In the genomic region with DNA sequence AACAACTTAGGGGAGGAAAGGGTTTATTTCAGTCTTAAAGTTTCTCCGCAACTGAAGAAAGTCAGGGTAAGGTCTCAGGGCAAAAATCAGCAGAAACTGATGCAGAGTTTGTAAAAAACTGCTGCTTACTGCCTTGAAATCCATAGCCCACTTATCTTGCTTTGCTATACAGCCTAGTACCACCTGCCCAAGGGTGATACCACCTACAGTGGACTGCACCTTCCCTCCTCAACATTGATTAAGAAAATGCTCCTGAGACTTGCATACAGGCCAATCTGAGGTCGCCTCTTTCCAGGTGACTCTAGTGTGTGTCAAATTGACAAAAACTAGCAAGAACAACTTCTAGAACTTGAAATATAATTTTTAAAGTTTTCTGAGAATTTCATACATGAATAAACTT, we compare ENCODE assay signal across 17 mouse cellular contexts. TPM values are rescaled to one million over a fixed set of nuclear protein-coding genes. Genes with fewer than 3 reads are reported as not detected.
"Had no signal": no experiment of that assay in that cellular context is flagged by ENCODE, and none has a peak within 500 bp of the region (broad histone marks: within the 10 kb centered on the region; RNA-seq: fewer than 3 reads in every experiment).

No protein-coding gene starts in this region.

- H3K27ac ChIP-seq: liver, embryonic 14.5 days; lung, embryonic 15.5 days; macrophage; midbrain, embryonic 13.5 days; midbrain, embryonic 15.5 days; neural tube, embryonic 12.5 days had no signal

- H3K27me3 ChIP-seq: lung, embryonic 15.5 days; megakaryocyte, embryonic 14.5 days; midbrain, embryonic 13.5 days; midbrain, embryonic 15.5 days; neural tube, embryonic 12.5 days had no signal

- H3K4me3 ChIP-seq: lung, embryonic 15.5 days; megakaryocyte, embryonic 14.5 days; midbrain, embryonic 13.5 days; midbrain, embryonic 15.5 days; neural tube, embryonic 12.5 days had no signal

- ATAC-seq: lung, postnatal 0 days; midbrain, embryonic 13.5 days; midbrain, embryonic 15.5 days had no signal

- H3K9me3 ChIP-seq: lung, embryonic 15.5 days; megakaryocyte, embryonic 14.5 days; midbrain, embryonic 13.5 days; midbrain, embryonic 15.5 days; neural tube, embryonic 12.5 days had no signal

- H3K9ac ChIP-seq: liver, embryonic 14.5 days; lung, embryonic 15.5 days; midbrain, embryonic 13.5 days; midbrain, embryonic 15.5 days; neural tube, embryonic 12.5 days had no signal

- H3K36me3 ChIP-seq: lung, embryonic 15.5 days; midbrain, embryonic 13.5 days; midbrain, embryonic 15.5 days; neural tube, embryonic 12.5 days had no signal

- H3K4me2 ChIP-seq: lung, embryonic 15.5 days; midbrain, embryonic 11.5 days; midbrain, embryonic 13.5 days; midbrain, embryonic 15.5 days; neural tube, embryonic 12.5 days had no signal

- DNase-seq: lung, adult 2 months; lung, postnatal 14 days; lung, postnatal 36 days; right cerebral cortex, postnatal 14 days; thymus, adult 2 months; thymus, postnatal 25 days; thymus, postnatal 4 days had no signal

- H3K4me1 ChIP-seq: lung, embryonic 15.5 days; megakaryocyte, embryonic 14.5 days; midbrain, embryonic 13.5 days; midbrain, embryonic 15.5 days; neural tube, embryonic 12.5 days had no signal

RNA-seq across cellular contexts. Expression of a gene that starts 7.3 kb away (rescaled TPM):
- polyA plus RNA-seq: testis, adult 2 months had no signal
